Mouse (Mus musculus): Measurements from ENCODE around the gene Pnldc1. TPM values are rescaled to one million over a fixed set of nuclear protein-coding genes. Genes with fewer than 3 reads are reported as not detected.
A peak's percentile ranks its signal among the peaks of the same experiment; 100 is the strongest.
"Not testable (repeated sequence)": the region's sequence is repeated elsewhere in the genome, so short reads cannot be mapped to it uniquely, and the experiment has no call there.

Pnldc1 gene
- polyA plus RNA-seq, 1 experiment from 2014 or later: 1.5 TPM

DNA sequence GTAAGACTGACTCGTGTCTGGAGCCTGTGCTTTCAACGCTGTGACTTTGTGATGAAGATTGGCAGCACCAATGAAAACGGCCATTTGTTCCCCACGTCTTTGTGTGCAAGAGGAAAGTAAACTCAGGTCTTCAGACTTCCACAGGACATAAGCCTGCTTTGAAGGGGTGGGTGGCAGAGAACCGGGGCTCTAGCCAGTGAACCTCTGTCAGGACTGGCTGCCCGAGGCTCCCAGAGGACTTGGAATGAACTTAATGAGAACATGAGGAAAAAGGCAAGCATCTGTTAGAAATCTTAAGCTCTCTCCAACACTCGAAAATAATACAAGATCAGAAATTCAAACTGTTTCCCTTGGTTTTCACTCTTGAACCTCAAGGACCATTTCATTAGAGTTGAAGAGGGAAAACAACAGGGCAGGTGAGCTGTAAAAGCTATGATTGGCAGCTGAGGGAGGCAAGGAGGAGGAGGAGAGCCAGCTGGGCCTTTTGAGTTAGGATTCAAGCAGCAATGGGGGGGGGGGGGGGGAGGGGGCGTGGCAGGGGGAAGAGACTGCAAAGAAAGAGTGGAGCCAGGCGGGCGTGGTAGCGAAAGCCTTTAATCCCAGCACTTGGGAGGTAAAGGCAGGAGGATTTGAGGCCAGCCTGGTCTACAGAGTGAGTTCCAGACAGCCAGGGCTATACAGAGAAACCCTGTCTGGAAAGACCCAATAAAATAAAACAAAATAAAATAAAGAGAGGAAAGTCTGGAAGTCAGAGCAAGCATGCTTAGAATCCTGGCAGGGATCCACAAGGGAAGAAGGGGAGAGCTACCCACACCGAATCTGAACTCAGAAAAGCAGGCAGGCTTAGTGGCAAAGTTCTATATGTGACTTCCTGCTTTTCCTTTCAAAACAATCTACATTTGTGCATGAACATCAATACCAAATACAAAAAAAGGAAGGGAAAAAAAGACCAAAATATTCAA lies 6.4 kb downstream of the Pnldc1 start:
- peaks cover 75% of the 10 kb centered on the region for H3K36me3 ChIP-seq
- H3K27ac ChIP-seq: no peak overlapping the region
- H3K27me3 ChIP-seq (replicated peaks): no peaks in the 10 kb centered on the region
- H3K4me1 ChIP-seq: no peaks in the 10 kb centered on the region
- WGBS (ENCODE audit: insufficient replicate concordance): 79% methylated on average over 11 of the region's 12 CpGs
- no peak for ATAC-seq
- no peak overlapping the region for H3K9ac ChIP-seq
- H3K4me3 ChIP-seq: no peak overlapping the region
- H3K9me3 ChIP-seq (replicated peaks): no peaks in the 10 kb centered on the region
- no peak overlapping the region for H3K4me2 ChIP-seq

- Histone ChIP-seq H3K27me3 (replicated peaks) (no peaks in the 10 kb centered on the region), H3K9me3 (replicated peaks) (no peaks in the 10 kb centered on the region), H3K36me3 (peaks cover 75% of the 10 kb centered on the region), H3K27ac (no peak overlapping the region), H3K9ac (no peak overlapping the region), H3K4me1 (no peaks in the 10 kb centered on the region), H3K4me3 (no peak overlapping the region), H3K4me2 (no peak overlapping the region)
- 85% methylated on average over 6 of the region's 6 CpGs for WGBS (ENCODE audit: insufficient replicate concordance)
- no peak for ATAC-seq
Observed at GRCm38 (mm10) chr17:12902291-12902690, 7.7 kb downstream of the Pnldc1 start.

DNA sequence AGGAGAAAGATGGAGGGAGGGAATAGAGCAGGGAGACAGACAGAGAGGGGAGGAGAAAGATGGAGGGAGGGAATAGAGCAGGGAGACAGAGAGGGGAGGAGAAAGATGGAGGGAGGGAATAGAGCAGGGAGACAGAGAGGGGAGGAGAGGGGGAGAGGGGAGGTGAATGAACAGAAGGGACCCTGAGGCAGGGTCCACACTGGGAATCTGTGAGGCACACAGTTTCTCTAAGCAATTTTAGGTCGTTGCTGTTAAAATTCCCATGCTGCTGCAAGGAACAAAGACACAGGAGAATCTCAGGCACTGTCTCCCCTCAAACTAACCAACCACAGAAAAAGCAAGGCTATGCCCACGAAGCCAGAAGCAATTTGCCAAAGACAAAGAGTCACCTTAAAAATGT lies 11.4 kb downstream of the Pnldc1 start:
- 49% methylated on average over 2 of the region's 2 CpGs for WGBS (ENCODE audit: insufficient replicate concordance)
- not testable (repeated sequence) for H3K27ac ChIP-seq; H3K9me3 ChIP-seq (replicated peaks); ATAC-seq; H3K4me1 ChIP-seq; H3K9ac ChIP-seq; H3K4me2 ChIP-seq; H3K4me3 ChIP-seq; H3K27me3 ChIP-seq (replicated peaks)
- H3K36me3 ChIP-seq: peaks cover 69% of the 10 kb centered on the region

- no peak overlapping the region for H3K4me2 ChIP-seq
- WGBS (ENCODE audit: insufficient replicate concordance): 83% methylated on average over 5 of the region's 5 CpGs
- H3K27me3 ChIP-seq (replicated peaks): no peaks in the 10 kb centered on the region
- no peak overlapping the region for H3K27ac ChIP-seq
- no peak overlapping the region for H3K9ac ChIP-seq
- no peaks in the 10 kb centered on the region for H3K9me3 ChIP-seq (replicated peaks)
- H3K36me3 ChIP-seq: peaks cover 60% of the 10 kb centered on the region
- H3K4me1 ChIP-seq: no peaks in the 10 kb centered on the region
- H3K4me3 ChIP-seq: no peak overlapping the region
- ATAC-seq: no peak
Observed at GRCm38 (mm10) chr17:12897674-12898073, 12.4 kb downstream of the Pnldc1 start.

DNA sequence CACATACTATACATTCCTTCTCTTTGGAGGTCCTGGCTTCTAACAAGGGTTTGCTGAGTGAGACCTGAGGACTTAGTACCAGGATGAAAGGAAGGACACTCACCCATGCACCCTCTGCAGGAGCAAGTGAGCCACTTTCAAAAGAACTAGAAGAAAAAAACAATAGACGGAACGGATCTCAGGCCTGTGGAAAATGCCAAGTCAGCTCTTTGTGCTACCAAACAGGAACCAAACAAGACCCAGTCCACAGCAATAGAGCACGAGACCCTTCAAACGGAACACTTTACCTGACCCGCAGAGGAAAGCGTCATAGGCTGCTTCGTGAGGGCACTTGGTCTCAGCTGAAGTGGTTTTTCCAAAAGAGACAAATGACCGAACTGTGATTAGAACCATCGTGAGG lies 18.0 kb downstream of the Pnldc1 start:
- WGBS (ENCODE audit: insufficient replicate concordance): 84% methylated on average over 9 of the region's 9 CpGs

DNA sequence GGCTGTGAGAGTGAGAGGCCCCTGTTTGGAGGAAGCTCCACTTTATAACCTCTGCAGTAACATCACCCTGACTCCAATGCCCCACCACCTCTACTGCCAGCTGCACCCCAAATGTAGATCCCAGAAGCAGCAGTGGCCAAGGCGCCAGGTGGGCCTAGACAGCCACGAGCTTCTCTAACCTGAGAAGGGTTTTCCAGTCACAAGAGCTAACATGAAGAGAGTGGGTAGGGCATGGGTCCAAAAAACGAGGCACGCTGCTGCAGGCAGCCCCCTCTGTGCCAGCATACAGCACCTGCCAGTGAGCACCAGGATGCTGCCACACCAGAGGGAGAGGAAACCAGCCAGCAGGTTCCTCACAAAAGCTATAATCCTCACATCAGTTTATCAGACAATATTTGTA lies 19.0 kb downstream of the Pnldc1 start:
- H3K9me3 ChIP-seq (replicated peaks): no peaks in the 10 kb centered on the region
- H3K4me3 ChIP-seq: no peak overlapping the region
- H3K36me3 ChIP-seq: peaks cover 27% of the 10 kb centered on the region
- no peak overlapping the region for H3K4me2 ChIP-seq
- no peak for ATAC-seq
- H3K27ac ChIP-seq: no peak overlapping the region
- H3K27me3 ChIP-seq (replicated peaks): no peaks in the 10 kb centered on the region
- H3K9ac ChIP-seq: no peak overlapping the region
- no peaks in the 10 kb centered on the region for H3K4me1 ChIP-seq
- 70% methylated on average over 4 of the region's 4 CpGs for WGBS (ENCODE audit: insufficient replicate concordance)

More for the DNA sequence above, 18.0 kb downstream of the Pnldc1 start:
- peaks cover 36% of the 10 kb centered on the region for H3K36me3 ChIP-seq
- no peak overlapping the region for H3K27ac ChIP-seq
- no peak overlapping the region for H3K4me2 ChIP-seq
- H3K9me3 ChIP-seq (replicated peaks): no peaks in the 10 kb centered on the region
- H3K4me1 ChIP-seq: no peaks in the 10 kb centered on the region
- no peak overlapping the region for H3K9ac ChIP-seq
- ATAC-seq: no peak
- H3K4me3 ChIP-seq: no peak overlapping the region
- H3K27me3 ChIP-seq (replicated peaks): no peaks in the 10 kb centered on the region

DNA sequence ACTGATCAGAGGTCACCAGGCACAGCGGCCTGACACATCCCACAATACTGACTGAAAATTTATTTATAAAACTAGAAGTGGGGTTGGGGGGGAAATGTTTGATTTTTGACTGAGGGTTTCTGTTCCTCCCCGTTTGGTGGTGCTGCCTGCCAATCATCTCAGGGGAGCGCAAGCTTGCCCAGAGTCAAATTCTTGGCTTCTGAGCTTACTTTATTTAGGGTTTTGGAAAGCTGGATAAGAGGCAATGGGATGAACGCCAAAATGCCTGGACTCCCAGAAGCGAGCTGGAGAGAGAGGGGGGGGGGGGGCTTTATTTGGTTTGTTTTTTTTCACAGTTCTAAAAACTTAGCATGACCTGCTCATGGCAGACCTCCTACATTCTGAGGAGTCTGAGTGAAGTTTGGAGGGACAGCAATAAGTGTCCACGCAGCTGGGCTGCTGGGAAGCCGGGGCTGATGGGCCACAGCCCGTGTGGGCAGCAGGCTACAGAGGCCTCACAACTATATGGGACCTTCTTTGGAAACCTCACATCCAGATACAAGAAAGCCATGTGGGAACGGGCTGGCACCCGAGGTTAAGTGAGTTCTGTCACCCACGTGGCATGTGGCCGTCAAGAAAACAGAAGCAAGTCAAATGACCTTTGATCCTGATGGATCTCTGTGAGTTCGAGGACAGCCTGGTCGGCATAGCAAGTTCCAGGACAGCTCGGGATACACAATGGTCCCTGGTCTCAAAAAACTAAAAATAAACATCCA lies 22.8 kb downstream of the Pnldc1 start:
- H3K4me2 ChIP-seq: no peak overlapping the region
- H3K4me1 ChIP-seq: no peaks in the 10 kb centered on the region
- H3K9ac ChIP-seq: no peak overlapping the region
- no peaks in the 10 kb centered on the region for H3K9me3 ChIP-seq (replicated peaks)
- WGBS (ENCODE audit: insufficient replicate concordance): 75% methylated on average over 15 of the region's 15 CpGs
- H3K4me3 ChIP-seq: no peak overlapping the region
- H3K27ac ChIP-seq: no peak overlapping the region
- no peaks in the 10 kb centered on the region for H3K27me3 ChIP-seq (replicated peaks)
- H3K36me3 ChIP-seq: peaks cover 15% of the 10 kb centered on the region
- no peak for ATAC-seq

DNA sequence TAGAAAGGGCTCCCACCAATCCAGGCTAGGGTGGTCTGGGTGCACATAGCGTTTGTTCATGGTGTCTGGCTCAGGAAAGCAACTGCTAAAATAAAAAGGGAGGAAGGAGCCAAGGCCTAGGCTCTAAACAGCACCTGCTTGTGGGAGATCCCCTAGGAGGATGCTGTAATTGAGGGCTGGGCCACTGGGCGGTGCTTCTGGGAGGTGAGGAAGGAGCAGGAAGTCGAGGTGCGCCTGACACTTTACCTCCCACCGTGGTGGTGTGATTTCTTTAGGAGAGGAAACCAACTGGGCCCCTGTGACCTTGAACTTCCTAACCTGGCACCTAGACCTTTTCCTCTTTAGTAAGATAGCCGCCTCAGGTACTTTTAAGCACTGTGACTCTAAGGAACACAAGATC lies 23.4 kb downstream of the Pnldc1 start:
- H3K9me3 ChIP-seq (replicated peaks): no peaks in the 10 kb centered on the region
- WGBS (ENCODE audit: insufficient replicate concordance): 37% methylated on average over 6 of the region's 6 CpGs
- H3K4me3 ChIP-seq: no peak overlapping the region
- H3K27ac ChIP-seq: no peak overlapping the region
- no peak overlapping the region for H3K9ac ChIP-seq
- H3K4me2 ChIP-seq: no peak overlapping the region
- H3K27me3 ChIP-seq (replicated peaks): no peaks in the 10 kb centered on the region
- no peak for ATAC-seq
- peaks cover 13% of the 10 kb centered on the region for H3K36me3 ChIP-seq
- H3K4me1 ChIP-seq: no peaks in the 10 kb centered on the region

- Histone ChIP-seq H3K27ac (no peak overlapping the region), H3K4me1 (0 out of 2 replicates have a peak, but pooled peaks cover 5% of the 10 kb centered on the region), H3K27me3 (replicated peaks) (peaks cover 9% of the 10 kb centered on the region; the same call in 1 of the 2 replicates), H3K9ac (no peak overlapping the region), H3K4me3 (no peak overlapping the region), H3K9me3 (replicated peaks) (no peaks in the 10 kb centered on the region), H3K36me3 (no peaks in the 10 kb centered on the region), H3K4me2 (no peak overlapping the region)
- WGBS (ENCODE audit: insufficient replicate concordance): 58% methylated on average over 1 of the region's 1 CpGs
- no peak for ATAC-seq
Observed at GRCm38 (mm10) chr17:12881216-12881615, 28.8 kb downstream of the Pnldc1 start.

GRCm38 (mm10) chr17:12880178-12880577 lies 29.9 kb downstream of the Pnldc1 start:
- Histone ChIP-seq H3K36me3 (no peaks in the 10 kb centered on the region), H3K9ac (peak overlapping the region; percentile 22; the same call in 1 of the 2 replicates), H3K27me3 (replicated peaks) (peaks cover 9% of the 10 kb centered on the region; the same call in 1 of the 2 replicates), H3K4me3 (no peak overlapping the region), H3K27ac (no peak overlapping the region), H3K4me2 (peak overlapping the region; percentile 42), H3K4me1 (0 out of 2 replicates have a peak, but pooled peaks cover 5% of the 10 kb centered on the region), H3K9me3 (replicated peaks) (no peaks in the 10 kb centered on the region)
- 3% methylated on average over 14 of the region's 14 CpGs for WGBS (ENCODE audit: insufficient replicate concordance)
- ATAC-seq: peak; percentile 67

GRCm38 (mm10) chr17:12875734-12876133 lies 34.3 kb downstream of the Pnldc1 start, which contains the start of gene Mrgprh:
Mrgprh (plus strand) TSS chr17:12876034.
- H3K36me3 ChIP-seq: no peaks in the 10 kb centered on the region
- 0 out of 2 replicates have a peak, but pooled peaks cover 5% of the 10 kb centered on the region for H3K4me1 ChIP-seq
- 42% methylated on average over 5 of the region's 5 CpGs for WGBS (ENCODE audit: insufficient replicate concordance)
- ATAC-seq: no peak
- no peak within 1 kb of the TSS for H3K27ac ChIP-seq
- H3K4me2 ChIP-seq: no peak within 1 kb of the TSS
- H3K9ac ChIP-seq: no peak within 1 kb of the TSS
- no peak within 1 kb of the TSS for H3K4me3 ChIP-seq
- peaks cover 37% of the 10 kb centered on the region for H3K27me3 ChIP-seq (replicated peaks)
- H3K9me3 ChIP-seq (replicated peaks): no peaks in the 10 kb centered on the region

All from liver, embryonic 12.5 days (tissue).